Mouse (Mus musculus) spleen, postnatal 4 days (tissue): ENCODE results near the gene Rab24.

ENCODE experiments used
- DNase-seq, 2 experiments: peaks; one replicate each; pipeline ENCODE4 v3.0.0; 2022; ENCODE audit warnings: low spot score in 2 of 2

The Rab24 gene

GRCm38 (mm10) chr13:55329109-55329682 lies 7.5 kb upstream of the Rab24 start:
- peak; percentile 58 to 84 for DNase-seq

GRCm38 (mm10) chr13:55328641-55329040 lies 6.9 kb upstream of the Rab24 start:
- peak in 1 of 2 experiments; percentile 64 for DNase-seq

DNA sequence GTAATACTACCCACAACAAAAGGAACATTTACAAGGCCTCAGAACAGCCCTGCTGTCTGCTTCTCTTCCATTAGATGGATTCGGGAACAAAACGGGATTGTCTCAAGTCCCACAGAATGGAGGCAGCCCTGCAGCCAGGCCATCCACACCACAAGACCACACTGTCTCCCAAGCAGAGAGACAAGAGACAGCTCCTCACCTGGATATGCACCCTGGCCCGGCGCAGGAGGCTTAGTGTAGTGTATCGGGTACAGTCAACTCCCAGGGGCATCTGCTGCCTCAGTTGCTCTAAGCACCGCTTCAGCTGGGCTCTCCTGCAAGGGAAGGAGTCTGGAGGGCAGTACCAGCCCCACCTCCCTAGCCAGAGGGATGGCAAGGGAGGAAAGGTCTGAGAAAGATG lies 6.4 kb upstream of the Rab24 start:
- peak in 1 of 2 experiments; percentile 73 for DNase-seq

DNA sequence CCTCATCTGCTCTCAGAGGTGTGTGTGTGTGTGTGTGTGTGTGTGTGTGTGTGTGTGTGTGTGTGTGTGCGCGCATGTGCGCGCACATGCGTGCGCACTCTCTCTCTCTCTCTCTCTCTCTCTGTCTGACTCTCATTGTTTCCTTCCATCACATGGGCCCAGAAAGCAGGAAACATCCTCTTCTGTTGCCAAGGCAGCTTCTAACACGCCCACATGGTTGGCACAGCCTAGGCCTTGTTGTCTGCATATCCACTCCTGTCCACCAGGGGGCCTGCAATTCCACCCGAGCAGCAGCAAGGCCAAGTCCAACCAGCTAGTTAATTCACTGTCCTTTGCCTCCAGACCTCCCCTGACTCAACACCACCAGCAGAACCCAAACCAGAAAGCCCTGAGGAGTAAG lies 5.9 kb upstream of the Rab24 start:
- peak; percentile 90 to 96 for DNase-seq

GRCm38 (mm10) chr13:55327169-55327568 lies 5.4 kb upstream of the Rab24 start:
- DNase-seq: peak in 1 of 2 experiments; percentile 63

GRCm38 (mm10) chr13:55325596-55325995 lies 3.9 kb upstream of the Rab24 start:
- DNase-seq: peak in 1 of 2 experiments; percentile 63

DNA sequence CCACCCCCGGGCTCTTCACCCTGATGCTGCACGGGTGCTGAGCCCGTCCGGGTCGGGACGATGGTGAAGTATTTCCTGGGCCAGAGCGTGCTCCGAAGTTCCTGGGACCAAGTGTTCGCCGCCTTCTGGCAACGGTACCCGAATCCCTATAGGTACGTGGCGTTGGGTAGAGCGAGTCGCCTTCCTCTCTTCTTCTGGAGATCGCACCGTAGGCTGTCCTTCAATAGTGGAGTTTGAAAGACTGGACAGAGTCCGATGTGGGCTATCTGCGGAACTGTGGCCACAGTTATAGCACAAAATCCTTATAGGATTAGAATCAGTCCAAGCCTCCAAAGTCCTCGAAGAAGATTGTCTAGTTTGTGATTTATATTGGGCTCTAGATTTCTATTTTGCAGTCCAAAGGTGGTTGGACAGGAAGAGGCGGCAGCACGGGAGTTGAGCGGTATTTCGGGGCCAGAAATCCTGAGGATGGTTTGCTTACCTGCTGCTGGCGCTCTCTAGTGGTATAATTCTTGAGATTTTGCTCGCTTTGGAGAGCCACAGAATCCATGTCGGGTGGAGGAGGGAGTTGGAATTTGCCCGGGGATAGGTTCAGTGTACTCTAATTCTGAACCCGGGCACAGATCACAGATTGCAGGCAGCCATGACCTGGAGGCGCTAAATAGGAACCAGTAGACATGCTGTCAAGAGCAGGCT lies 532 bp upstream of the Rab24 start:
- DNase-seq: peak in 1 of 2 experiments; percentile 38

GRCm38 (mm10) chr13:55319931-55320533 lies 1.7 kb downstream of the Rab24 start, which contains the start of gene Prelid1:
Gene Prelid1, plus strand, starts transcription at chr13:55320500.
- DNase-seq: no peak

- DNase-seq: no peak
Measured at GRCm38 (mm10) chr13:55318351-55318750, 3.4 kb downstream of the Rab24 start.

DNA sequence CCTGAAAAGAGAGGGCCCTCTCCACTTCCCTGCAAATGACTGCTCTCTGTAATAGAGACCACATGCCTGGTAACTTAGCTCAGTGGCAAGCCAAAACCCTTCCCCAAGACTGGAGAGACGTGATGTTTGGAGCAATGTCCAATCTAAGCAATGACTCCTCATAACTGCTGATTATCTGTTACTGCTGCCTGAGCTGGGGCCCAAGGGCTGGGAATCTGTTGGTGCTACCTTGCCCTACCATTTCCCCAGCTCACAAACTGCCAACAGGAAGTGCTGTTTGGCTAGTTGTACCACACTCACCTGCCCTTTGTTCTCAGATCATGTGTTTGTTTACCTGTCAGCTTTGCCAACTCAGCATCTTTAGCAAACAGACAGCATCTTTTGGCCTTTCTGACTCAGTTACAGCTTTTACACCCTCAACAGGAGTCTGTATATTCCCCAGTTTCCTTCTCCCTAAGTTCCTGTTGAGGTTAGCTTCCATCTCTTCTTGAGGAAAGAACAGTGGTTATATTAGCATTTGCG lies 6.8 kb downstream of the Rab24 start:
- DNase-seq: no peak

DNA sequence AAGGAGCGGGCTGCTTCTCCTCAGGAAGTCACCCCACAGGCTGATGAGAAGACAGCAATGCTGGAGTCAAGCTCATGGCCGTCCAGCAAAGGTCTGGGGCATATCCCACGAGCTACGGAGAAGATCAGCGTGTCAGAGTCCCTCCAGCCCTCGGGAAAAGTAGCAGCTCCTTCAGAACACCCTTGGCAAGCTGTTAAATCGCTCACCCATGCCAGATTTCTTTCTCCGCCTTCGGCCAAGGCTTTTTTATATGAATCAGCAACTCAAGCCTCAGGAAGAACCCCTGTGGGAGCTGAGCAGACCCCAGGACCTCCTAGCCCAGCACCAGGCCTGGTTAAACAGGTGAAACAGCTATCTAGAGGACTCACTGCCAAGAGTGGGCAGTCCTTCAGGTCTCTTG lies 8.7 kb downstream of the Rab24 start:
- no peak for DNase-seq

DNA sequence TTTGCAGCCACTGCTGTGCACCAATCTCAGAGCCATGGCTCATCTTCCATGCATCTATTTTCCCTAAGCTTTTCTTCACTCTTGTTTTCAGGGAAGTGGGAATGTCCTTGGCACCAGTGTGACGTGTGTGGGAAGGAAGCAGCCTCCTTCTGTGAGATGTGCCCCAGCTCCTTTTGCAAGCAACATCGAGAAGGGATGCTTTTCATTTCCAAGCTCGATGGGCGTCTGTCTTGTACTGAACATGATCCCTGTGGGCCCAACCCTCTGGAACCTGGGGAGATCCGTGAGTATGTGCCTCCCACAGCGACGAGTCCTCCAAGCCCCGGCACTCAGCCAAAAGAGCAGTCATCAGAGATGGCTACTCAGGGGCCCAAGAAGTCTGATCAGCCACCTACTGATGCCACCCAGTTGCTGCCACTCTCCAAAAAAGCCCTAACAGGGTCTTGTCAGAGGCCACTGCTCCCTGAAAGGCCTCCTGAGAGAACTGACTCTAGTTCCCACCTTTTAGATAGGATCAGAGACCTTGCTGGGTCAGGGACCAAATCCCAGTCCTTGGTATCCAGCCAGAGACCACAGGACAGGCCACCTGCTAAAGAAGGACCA lies 9.6 kb downstream of the Rab24 start:
- DNase-seq: no peak

GRCm38 (mm10) chr13:55300913-55301312 lies 20.8 kb downstream of the Rab24 start:
- DNase-seq: no peak

DNA sequence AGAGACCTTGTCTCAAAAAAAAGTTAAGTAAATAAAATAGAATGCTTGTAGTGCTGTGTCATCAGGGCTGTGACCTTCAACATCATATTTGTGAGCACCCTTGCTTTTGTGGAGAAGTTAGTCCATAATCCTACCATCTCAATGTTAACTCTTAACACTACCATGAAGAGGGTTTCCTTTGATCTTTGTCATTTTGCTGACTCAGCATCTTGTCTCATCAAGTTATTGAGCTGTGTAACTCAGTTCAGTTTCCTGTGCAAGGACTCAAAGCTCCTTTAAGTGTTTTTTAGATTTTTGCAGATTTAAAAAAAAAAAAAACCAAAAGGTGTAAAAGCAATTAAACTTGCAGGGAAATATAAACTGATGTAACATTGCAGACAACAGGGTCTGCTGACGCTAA lies 25.0 kb downstream of the Rab24 start:
- no peak for DNase-seq

- DNase-seq: no peak
Measured at GRCm38 (mm10) chr13:55288854-55289253, 32.9 kb downstream of the Rab24 start.

DNA sequence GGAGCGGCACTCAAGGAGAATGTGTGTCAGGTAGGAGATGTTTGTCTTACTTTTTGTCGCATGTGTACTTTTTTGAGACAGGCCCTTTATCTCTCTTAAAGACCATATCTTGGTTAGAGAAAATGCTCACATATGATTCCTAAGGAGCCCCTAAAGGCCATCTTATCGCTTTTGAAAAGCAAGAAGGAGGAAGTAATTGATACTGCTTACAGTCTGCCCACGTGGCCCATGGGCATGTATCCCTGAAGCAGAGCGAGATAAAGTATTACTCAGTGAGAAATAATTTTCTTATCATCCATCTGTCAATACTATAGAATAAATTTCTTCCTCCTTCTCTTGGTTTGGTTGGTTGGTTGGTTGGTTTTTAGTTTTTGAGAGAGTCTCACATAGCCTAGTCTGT lies 44.1 kb downstream of the Rab24 start:
- DNase-seq: no peak

GRCm38 (mm10) chr13:55277203-55277602 lies 44.5 kb downstream of the Rab24 start:
- DNase-seq: no peak
